Mouse (Mus musculus): ENCODE measurements around the gene F7. TPM values are rescaled to one million over a fixed set of nuclear protein-coding genes. Genes with fewer than 3 reads are reported as not detected.
"Not testable (repeated sequence)": the region's sequence is repeated elsewhere in the genome, so short reads cannot be mapped to it uniquely, and the experiment has no call there.

F7 gene
- total RNA-seq, 2 experiments from 2014 or later = 0.20 TPM; not detected in 1

- intact Hi-C loops (cut with DNase I) = no loop called here
- DNase-seq = no peak
Measured at GRCm38 (mm10) chr8:13027615-13028014, 1.8 kb downstream of the F7 start.

DNA sequence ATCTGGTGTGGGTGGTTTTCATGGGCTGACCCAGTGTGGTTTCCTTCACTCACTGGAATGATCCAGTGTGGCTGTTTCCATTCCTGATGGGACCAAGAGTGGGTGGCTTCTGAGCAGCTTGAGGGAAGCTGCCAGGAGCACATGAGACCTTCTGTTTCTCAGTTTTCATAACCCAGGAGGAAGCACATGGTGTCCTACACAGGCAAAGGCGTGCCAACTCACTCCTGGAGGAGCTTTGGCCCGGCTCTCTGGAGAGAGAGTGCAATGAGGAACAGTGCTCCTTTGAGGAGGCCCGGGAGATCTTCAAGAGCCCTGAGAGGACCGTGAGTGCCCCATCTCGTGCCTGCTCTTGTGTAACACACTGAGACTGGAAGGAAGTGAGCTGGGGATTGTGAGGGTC lies 2.6 kb downstream of the F7 start:
- intact Hi-C loops (cut with DNase I) = no loop called here
- no peak for DNase-seq

DNA sequence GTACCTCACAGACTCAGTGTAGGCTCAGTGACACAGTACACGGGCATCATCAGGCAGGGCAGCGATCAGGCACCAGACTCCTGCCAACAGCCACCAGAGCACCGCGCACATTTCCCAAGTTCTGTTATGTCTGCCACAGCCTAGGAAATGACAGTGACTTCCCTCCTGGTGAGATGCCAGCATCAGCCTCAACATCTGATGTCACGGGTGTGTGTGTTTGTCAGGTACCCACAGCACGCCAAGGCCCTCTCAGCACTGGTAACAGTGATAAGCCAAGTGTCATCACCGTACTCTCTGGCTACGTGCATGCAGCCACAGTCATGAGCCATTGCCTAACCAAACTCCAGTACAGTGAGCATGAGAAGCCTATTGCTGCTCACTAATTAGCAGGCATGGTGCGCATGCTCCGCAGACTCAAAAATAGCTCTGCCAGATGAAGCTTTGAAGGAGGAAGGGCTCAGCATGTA lies 10.5 kb downstream of the F7 start:
- DNase-seq = no peak
- intact Hi-C loops (cut with DNase I) = no loop called here

- intact Hi-C loops (cut with DNase I) = no loop called here
- DNase-seq = no peak
Measured at GRCm38 (mm10) chr8:13037015-13037414, 11.2 kb downstream of the F7 start, which contains the start of gene F10. TSS of gene F10 (plus strand) at chr8:13037308.

DNA sequence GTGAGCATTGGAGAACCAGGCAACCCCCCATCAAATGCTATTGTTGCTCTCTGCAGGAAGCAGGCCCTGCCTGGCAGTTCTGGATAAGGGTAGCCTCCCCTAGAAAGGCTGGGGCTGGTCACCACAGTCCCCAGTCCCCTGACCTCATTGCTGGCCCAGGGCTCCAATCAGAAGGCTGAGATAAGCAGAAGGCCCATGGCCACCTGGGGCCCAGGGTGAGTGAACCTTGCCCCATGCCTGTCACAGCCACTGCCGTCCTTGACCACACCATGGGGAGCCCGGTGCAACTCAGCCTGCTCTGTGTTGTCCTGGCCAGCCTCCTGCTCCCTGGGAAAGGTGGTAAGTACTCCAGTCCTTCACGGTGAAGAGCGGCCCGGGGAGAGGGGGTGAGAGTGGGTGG lies 11.7 kb downstream of the F7 start:
- DNase-seq = no peak
- intact Hi-C loops (cut with DNase I) = no loop called here

GRCm38 (mm10) chr8:13039054-13039453 lies 13.2 kb downstream of the F7 start:
- no peak for DNase-seq
- intact Hi-C loops (cut with DNase I) = no loop called here

DNA sequence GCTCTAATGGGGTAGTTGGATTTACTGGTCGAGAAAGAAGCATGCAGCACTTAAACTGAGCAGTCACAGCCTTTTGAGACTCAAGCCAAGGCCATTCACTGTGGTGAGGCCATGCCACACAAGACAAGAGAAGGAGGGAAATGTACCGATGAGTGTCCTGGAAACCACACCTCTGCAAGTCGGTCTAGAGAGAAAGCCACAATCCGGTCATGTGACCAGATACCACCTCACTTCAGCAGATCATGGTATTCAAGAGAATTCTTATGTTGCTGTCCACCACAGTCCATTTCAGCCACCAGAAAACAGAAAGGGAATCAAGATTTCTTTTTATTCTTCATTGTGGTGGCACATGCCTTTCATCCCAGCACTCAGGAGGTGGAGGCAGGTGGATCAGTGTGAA lies 15.6 kb downstream of the F7 start:
- DNase-seq = no peak
- intact Hi-C loops (cut with DNase I) = no loop called here

DNA sequence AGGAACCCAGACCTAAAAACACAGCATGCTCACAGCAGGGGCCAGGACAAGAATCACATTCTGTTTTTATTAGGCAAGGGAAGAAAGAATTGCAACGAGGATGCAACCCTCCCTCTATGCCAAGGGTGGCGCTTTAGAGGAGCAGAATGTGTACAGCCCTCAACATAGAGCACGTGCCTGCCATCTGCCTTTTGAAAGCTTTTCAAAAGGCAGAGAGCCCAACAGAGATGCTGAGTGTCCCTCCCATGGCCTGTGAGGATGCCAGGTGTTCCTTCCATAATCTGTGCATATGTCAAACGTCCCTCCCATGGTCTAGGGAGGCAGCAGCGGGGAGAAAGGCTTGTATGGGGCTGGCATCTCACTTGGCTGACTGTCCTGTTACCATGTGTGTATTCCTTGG lies 21.8 kb downstream of the F7 start:
- intact Hi-C loops (cut with DNase I) = no loop called here
- peak; percentile 15 for DNase-seq

DNA sequence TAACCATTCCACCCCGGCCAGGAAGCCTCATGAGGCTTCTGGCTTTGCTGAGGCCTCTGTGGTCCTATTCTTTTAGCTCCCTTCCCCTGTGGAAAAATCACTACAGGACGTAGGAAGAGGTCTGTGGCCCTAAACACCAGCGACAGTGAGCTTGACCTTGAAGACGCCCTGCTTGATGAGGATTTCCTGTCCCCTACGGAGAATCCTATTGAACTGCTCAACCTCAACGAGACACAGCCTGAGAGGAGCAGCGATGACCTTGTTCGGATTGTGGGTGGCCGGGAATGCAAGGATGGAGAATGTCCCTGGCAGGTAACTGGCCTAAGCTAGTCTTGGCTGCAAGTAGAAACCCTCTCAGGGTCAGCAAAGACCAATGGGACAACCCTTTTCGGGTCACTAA lies 24.7 kb downstream of the F7 start:
- DNase-seq = no peak
- intact Hi-C loops (cut with DNase I) = no loop called here

- DNase-seq = no peak
- intact Hi-C loops (cut with DNase I) = no loop called here
Measured at GRCm38 (mm10) chr8:13057351-13057750, 31.5 kb downstream of the F7 start.

DNA sequence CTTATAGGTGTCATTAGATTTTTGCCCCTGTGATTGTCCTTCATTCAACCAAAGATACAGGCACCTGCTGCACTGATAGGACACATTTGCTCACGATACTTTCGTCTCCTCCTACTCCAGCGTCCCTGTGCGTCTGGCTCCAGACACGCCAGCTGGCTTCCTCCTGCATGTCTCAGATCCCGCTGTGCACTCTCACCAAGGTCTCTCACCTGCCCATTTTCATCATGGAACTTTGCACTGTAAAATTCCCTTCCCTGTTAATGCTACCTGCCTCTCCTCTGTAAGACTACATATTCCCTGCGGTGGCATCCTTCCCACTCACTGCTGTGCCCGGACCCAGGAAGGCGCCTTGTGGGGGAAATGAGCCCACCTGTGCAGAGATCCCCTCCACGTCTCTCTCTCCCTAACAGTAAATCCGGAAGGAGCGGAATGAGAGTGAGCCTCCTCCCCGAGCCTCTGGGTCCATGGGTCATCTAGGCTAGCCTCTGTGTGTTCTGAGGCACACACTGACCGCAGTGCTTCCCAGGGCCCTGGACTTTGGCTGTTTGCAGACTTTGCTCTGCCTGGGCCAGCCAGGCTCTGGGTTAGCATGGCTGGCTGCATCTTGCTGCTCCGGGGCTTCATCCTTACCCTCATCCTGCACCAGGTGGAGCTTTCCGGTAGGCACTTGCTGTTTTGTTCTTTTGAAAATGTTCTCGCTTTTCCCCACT lies 34.8 kb downstream of the F7 start, which contains the start of gene Proz:
Gene Proz (plus strand): TSS at position 474 of the 710 bp plus-strand sequence.
- DNase-seq = no peak
- intact Hi-C loops (cut with DNase I) = no loop called here

DNA sequence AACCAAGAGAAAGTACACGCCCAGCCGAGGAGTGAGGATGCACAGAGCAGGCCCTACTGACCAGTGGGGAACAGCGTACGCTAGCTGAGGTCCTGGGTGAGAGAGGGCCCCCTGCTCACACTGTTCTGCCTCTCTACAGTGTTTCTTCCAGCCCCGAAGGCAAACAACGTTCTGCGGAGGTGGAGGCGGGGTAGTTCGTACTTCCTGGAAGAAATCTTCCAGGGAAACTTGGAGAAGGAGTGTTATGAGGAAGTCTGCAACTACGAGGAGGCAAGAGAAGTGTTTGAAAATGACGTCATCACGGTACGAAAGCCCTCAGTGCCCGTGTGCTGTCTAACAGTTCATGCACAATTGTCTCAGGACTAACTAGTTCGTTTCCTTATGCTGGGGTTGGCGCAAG lies 37.3 kb downstream of the F7 start:
- no peak for DNase-seq
- intact Hi-C loops (cut with DNase I) = no loop called here

- intact Hi-C loops (cut with DNase I) = no loop called here
Measured at GRCm38 (mm10) chr8:13073255-13073654, 47.4 kb downstream of the F7 start.

DNA sequence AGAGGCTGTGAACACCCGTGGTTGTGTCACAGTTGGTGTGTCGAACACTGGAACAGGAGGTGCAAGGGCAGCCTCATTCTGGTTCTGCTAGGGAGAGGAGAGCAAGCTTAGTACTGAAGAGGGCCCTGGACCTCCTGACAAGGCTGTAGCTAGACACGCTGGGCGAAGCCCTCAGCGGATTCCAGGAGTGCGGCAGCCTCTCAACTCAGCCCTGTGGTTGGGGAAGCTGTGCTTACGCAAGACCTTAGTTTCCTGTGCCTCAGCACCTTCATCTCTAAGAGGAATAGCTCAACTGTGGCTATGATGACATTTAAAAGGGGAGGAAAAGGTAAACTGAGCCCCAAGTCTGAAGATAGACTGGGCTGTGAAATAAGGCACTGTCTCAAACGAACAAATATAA lies 49.2 kb downstream of the F7 start:
- intact Hi-C loops (cut with DNase I) = loop anchor here (5.0 kb wide), 1 partner anchor 58 kb away; no protein-coding TSS in a partner anchor
- DNase-seq = no peak

More at GRCm38 (mm10) chr8:13073255-13073654, 47.4 kb downstream of the F7 start:
- no peak for DNase-seq

DNA sequence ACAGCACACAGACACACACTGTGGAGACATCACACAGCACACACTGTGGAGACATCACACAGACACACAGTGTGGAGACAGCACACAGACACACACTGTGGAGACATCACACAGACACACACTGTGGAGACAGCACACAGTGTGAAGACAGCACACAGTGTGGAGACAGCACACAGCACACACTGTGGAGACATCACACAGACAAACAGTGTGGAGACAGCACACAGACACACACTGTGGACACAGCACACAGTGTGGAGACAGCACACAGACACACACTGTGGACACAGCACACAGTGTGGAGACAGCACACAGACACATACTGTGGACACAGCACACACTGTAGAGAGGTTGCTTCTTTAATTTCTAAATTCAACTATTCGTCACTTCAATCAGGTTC lies 49.7 kb downstream of the F7 start:
- intact Hi-C loops (cut with DNase I) = loop anchor here (5.0 kb wide), 1 partner anchor 58 kb away; no protein-coding TSS in a partner anchor

GRCm38 (mm10) chr8:13077542-13077941 lies 51.7 kb downstream of the F7 start:
- intact Hi-C loops (cut with DNase I) = loop anchor here (5.0 kb wide), 1 partner anchor 60 kb away; no protein-coding TSS in a partner anchor
- DNase-seq = no peak

More for the DNA sequence above, 49.7 kb downstream of the F7 start:
- DNase-seq = not testable (repeated sequence)

Other genes starting within 250 kb of the F7 start
- gene Mcf2l, start 152.2 kb upstream of the F7 start, total RNA-seq (2021) = 100 to 1,000 TPM; 399 to 404 TPM
- under 1 TPM in 1 of 2 experiments, not detected in 1; 0.80 TPM for gene F10, start 11.3 kb downstream of the F7 start, total RNA-seq (2021)
- not detected for gene Proz, start 34.9 kb downstream of the F7 start, total RNA-seq (2021)
- gene Pcid2, start 79.4 kb downstream of the F7 start, total RNA-seq (2021) = 10 to 100 TPM; 31.5 to 33.8 TPM
- gene Cul4a, start 79.6 kb downstream of the F7 start, total RNA-seq (2021) = 10 to 100 TPM; 67.0 to 67.3 TPM
- 100 to 1,000 TPM; 241 to 259 TPM for gene Lamp1, start 133.1 kb downstream of the F7 start, total RNA-seq (2021)
- gene Grtp1, start 174.6 kb downstream of the F7 start, total RNA-seq (2021) = 1 to 10 TPM; 7.8 to 8.9 TPM
- gene Adprhl1, start 228.1 kb downstream of the F7 start, total RNA-seq (2021) = 1 to 10 TPM; 1.8 to 1.9 TPM